Mouse (Mus musculus) mesoderm, embryonic 11.5 days (tissue): ENCODE data around the gene Grid2.
A peak's percentile ranks its signal among the peaks of the same experiment; 100 is the strongest.

Experiments used
- DNase-seq: peaks from one replicate; pipeline ENCODE4 v3.0.0-alpha.2; 2012; ENCODE audit warnings: low read depth, low spot score

Gene Grid2

DNA sequence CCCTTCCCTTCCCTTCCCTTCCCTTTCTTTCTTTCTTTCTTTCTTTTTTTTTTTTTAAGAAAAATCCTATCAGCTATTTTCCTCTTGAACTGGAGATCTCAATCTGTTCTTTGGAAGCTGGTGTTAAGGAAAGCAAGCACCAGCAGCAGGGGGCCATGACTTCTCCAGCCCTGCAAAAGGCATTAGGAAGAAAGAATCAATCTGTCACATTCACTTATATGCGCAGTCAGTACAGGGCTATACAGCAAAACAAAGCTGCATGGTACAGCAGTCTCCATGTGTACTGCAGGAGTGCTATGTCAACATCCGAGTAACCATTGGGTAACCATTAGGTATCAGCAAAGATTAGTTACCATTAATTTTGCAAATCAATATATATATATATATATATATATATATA lies 809.0 kb downstream of the Grid2 start:
- DNase-seq = peak; percentile 37

DNA sequence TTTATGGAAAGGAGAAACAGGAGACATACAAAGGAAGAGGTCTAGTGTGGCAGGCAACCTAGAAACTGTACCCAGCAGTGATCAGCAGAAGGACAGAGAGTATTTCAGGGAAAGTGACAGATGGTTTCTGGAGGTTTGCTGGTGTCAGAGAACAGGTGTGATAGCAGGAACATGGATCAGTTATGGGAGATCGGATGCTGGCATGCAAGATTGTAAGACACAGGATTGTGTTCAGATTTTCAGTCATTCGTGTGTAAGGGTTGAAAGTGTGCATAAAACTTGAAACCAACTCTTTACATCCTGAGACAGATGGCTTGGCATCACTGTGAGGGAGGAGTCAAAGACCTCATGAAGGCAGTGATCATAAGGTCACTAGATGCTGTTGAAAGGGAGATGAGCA lies 817.7 kb downstream of the Grid2 start:
- no peak for DNase-seq

DNA sequence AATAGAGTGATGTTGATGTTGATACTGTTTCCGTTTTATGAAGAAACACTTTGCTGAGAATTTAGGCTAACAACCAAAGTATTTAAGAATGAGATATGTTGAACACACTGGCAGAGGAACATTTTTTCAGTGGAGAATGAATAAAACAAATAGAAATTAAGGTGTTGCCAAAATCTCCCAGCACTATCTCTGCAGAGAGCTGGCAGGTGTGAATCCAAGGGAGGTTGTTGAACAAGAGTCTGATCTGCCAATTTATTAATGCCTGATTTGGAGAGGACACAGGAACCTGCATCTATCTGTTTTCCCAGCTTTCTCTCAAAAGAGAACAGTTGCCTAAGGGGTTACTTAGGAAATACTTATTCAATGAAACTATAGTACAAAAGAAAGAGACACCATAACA lies 822.2 kb downstream of the Grid2 start:
- no peak for DNase-seq

DNA sequence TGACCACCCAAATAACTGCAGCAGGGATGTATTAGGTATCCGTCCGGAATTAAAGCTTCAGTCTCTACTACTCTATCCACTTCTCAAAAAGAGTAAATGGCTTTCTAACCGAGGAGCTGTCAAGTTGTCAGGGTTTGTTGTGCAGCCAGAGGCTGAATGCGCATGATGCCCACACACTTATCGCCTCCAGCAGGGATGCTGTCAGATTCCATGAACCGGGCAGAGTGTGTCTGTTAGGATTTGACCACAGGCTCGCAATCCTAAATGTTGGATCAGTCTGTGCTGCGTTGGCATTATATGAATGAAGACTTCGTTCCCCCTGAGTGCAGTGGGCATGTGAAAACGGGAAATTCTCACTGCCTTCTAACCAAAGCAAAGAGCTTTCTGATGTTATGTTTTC lies 843.0 kb downstream of the Grid2 start:
- no peak for DNase-seq

DNA sequence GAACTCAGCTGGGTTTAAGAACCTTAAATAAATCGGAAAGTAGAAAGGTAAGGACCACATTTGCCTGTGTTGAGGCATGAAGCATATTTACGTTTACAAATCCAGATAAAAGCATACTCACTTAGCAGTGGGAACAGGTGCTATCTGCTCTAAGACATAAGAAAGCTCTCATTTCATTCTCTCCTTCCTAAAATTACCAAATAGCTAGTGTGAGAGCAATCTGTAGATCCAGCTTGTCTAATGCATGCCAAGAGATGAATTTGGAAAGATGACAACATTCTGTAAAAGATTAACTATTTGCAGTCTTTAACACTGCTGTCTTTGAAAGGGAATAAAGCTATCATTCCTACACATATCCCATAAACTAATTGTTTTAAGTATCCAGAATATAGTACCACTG lies 858.9 kb downstream of the Grid2 start:
- DNase-seq = no peak

DNA sequence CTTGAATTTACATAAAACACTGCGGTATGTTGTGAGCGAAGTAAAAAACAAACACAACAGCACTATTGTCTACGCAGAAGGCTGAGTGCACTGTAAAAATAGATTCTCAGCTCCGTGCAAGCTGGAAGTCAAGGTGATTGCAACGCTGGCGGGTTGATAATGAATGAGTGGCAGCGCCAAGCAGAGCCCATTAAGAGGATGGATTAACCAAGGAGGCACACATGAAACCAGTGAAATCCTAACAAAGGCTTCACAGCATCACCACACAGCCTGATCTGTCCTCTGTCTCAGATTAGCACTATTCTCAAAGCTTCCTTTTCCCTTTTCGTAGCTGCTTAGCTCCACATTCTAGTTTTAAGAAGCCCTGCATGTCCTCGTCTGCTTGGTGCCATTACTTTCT lies 880.6 kb downstream of the Grid2 start:
- no peak for DNase-seq

DNA sequence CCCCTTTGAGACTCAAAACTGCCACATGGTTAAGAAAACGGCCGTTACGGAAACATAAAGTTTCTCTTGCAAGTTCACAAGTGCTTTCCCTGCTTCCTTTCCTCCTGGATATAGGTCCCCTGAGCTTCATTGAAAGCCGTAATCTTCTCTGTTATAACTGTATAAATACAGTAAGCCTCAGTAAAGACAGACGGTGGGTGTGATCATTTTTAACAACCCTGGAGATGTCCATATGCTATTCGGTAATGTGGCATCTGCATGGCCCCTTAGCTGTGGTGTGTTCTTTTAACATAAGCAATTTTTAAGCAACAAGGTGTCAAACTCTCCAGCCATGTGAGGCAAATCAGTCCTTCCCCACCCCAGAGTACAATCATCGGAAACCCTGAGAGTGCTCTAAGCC lies 892.9 kb downstream of the Grid2 start:
- no peak for DNase-seq

DNA sequence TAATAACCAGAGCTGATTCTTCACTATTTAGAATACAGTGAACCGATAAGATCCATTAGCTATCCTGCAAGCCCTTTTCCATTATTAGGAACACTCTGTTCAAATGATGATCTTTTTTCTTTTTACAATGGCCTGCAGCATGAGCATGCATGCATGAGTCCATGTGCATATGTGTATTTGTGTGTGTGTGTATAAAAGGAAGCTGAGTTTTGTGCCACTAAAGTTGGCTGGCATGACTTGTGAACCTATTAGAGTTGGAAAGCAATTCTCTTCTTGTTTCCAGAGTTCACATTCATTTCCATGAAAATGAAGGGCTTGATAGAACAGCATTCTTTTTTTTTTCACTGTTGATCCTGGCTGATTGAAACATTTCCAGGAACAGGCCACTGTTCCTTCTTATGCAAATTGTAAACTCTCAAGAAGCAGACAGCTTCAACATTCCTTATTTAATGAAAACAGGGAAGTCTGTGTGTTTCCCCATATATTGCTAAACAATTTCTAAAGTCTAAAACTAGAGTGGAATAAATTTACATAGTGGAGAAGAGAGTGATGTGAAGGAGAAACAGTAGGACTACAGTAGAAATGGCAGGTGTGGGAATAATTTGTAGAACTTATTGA lies 919.4 kb downstream of the Grid2 start:
- no peak for DNase-seq

DNA sequence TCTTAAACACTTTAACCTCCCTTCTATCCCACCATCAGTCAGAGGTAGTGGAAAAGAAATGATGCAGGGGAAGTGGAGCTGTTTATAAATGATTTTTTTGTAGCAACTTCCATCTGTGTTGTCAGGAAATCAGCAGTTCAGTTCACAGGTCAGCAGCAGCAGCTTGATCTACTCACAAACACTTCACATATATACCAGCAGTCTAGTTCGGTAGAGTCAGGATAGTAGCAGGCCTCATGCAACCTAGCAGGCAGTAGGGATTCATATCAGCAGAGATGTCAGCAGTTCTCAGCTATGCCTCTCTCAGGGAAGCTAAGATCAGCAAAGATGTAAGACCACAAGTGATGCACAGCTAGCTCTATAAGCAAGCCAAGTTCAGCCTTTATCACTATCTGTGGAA lies 938.0 kb downstream of the Grid2 start:
- DNase-seq = no peak

DNA sequence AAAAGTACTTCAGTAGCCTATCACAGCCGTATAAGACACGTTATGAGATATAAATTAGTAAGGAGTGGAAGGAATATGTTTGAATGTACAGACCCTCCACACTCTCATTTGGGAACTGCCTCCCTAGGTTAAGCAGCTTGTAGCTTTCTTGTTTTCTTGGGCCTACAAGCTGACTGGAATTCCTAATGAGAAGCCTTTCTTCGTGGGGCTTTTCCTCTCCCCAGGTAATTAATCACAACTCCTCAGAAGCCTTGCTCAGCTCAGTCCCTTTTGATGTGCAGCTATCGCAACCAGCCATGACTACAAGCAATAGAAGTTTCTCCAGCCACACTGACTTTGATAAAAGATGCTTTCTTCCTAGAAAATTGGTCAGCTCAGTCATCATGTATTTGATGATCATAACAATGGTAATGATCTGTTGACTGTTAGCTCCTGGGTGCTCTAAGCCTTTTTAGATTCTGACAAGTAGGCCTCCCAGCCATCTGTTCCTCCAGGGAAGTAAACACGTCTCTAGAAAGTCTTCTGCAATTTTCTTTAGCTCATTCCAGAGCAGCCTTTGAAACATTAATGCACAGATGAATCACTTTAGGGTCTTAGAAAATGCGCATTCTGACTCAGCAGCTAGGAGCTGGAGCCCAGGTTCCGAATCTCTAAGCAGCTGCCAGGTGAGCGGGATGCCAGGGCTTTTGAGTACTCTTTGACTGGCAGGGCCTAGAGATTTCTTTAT lies 946.9 kb downstream of the Grid2 start:
- peak; percentile 43 for DNase-seq

DNA sequence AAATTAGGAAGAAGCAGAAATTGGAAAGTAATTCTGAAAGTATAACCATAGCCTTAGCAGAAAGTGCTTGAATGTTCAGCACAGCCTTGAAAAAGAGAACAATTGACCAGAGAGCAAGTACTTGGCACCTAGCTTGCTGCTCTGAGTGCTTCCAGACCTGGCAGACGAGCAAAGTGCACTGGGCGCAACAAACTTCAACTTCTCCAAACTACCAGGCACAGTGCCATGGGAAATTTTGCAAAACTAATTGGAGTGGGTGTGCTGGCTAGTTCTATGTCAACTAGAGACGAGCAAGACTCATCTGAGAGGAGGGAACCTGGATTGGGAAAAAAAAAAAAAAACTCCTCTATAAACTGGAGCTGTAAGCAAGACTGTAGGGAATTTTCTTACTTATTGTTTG lies 980.7 kb downstream of the Grid2 start:
- no peak for DNase-seq

DNA sequence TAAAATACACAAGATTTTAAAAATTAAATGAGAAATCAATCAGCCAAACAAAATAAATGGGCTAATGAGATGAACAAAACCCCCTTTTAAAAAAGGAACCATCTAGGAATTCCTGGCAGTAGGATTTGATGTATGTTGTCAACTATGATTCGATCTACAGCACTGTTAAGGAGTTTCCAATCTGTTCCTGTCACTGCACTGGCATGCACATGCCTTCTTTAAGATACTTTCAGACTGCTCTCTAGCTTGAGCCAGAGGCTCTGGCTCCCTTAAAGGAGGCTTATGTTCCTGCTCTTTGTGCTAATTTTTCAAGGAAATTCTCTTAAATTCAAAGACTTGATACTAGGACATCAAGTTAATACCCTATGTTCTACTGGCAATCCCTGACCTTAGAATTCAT lies 984.9 kb downstream of the Grid2 start:
- DNase-seq = no peak

DNA sequence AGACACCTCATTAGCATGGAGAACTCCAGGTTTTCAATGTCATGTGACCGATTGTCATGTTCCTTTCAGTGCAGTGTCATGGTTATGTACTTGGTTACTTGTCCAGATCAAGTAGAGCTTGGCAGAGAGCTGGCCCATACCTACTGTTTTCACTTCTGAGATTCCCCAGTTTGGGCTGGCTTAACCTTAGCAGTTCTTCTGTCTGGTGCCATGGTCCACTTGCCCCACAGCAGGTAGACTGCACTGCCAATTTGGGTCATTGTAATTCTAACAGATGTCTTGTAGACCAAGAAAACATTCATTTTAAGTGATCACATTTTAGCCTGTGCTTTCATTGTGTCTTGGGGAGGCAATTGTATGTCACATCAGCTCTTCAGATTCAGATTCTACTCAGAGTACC lies 990.3 kb downstream of the Grid2 start:
- no peak for DNase-seq

DNA sequence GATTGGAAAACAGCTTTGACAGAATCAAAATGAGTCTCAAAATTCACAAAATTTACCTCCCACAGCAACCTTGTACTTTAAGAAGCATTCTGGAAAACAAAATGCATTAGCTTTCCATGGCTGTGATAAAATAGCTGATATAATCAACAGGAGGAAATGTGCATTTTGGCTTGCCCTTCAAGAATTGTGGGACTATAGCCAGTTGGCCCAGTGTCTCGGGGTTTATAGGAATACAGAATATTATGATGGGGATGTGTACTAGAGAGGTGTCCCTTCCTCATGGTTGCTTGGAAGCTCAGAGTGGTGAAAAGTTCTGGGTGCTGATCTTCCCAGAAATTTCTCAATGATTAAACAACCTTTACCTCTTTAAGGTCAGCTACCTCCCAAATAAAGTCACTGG lies 995.4 kb downstream of the Grid2 start:
- no peak for DNase-seq

DNA sequence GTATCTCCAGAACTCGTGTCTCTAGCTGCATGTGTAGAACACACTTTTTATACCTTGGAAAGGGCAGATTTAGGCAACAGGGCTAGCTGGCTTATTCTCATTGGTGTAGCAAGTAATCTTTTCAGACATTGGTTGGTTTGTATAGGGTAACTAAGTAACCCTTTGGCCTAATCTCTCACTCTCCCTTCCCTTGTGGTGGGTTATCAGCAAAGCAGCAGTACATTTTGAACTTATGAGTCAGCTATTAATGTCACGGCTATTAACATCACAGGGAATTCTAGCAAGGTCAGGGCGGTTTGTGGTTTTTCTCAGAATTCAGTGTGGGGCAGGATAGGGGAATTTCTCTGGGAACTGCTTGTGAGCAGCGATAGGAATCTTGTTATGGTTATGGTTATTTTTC lies 1007.8 kb downstream of the Grid2 start:
- DNase-seq = no peak

DNA sequence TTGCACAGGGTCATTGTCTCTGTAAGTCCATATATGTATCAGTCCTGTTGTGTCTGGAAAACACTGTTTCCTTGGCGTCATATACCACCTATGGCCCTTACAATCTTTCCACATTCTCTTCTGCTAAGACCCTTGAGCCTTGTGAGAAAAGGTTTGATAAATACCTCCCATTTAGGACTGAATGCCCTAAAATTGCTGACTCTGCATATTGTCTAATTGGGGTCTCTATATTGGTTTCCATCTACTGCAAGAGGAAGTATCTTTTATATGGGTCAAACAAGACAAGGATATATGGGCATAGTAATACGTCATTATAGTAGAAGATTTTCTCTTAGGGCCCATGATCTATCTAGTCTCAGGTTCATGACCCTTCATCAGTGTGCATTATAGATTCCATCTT lies 1008.5 kb downstream of the Grid2 start:
- DNase-seq = no peak

DNA sequence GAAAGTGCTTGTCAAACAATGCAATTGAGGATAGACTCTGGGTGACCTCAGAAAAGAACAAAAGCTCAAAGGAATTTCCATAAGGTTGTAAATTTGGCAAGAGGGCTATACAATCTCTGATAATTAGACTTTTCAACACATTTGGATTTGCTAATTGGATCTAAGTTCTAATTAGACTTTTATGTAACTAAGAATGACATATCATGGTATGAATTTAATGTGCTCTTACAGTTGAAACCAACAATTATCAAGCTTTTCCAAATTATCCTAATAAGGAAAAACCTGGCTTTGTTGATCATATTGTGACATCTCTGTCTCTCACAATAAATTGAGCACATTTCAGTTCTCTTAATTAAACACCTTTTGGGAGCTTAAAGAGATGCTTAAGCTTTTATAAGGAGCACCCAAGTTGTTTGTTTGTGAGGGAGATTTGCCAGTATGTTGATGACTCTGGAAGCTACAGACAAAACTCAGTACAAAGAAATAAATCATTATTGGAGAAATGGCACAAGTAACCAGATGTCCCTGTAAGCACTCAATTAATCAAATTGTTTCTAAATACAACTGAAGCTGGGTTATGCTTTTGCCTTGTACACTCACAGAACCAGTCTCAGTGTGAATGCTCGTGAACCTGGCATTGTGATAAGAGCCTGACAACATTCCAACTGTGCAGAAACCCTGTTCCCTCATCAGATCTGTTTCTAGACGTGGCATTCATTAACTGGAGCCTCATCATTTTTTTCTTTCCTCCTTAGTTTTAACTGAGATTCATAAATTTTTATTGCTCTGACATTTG lies 1018.8 kb downstream of the Grid2 start:
- DNase-seq = no peak

DNA sequence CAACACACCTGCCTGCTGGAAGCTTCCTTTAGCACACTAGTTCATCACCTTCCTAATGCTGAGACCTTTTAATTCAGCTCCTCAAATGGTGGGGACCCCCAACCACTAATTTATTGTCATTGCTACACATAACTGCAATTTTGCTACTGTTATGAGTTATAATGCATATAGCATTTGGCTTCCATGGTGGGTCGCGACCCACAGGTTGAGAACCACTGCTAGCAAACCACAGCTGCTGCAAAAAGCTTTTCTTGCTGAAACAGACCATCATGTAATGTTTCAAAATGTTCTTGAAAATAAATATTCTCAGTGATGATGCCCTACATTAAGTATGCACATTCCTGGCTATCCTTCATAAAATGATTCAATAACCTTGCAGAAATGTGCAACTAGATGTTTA lies 1024.3 kb downstream of the Grid2 start:
- DNase-seq = no peak

DNA sequence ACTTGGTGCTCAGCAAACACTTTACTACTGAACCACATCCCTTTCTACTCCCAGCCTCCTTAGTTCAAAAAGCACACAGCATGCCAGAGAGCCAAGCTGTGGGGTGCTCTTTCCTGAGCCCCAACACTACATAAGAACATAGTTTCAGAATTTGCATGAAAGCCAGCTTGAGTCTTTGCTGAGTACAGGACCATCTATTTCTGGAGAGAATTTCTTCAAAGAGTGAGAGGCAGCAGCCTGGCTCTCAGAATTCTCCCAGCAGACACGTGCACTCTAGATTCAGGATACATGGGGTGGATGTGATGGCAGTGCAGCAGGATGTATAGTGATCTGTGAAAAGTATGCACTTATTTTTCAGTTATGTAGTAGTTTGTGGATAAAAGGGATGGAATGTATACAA lies 1038.1 kb downstream of the Grid2 start:
- DNase-seq = no peak

DNA sequence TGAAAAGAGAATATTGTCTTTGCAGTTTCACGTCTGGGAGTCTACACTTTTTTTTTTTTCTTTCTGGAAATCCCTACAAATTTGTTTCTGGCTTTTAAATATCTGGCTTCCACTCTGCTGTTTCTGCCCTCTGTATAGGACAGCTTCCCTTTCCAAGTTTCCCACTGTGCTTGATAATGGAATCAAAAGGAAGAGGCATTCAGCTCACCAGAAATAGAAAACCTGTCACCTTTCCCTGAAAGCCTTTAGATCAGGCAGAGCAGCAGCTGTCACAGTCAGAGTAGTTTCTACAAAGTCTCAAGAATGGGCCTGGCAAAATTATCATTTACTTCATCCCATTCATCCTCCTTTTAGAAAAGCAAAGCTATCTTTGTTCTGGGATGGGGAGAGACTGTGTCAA lies 1042.0 kb downstream of the Grid2 start:
- DNase-seq = no peak

DNA sequence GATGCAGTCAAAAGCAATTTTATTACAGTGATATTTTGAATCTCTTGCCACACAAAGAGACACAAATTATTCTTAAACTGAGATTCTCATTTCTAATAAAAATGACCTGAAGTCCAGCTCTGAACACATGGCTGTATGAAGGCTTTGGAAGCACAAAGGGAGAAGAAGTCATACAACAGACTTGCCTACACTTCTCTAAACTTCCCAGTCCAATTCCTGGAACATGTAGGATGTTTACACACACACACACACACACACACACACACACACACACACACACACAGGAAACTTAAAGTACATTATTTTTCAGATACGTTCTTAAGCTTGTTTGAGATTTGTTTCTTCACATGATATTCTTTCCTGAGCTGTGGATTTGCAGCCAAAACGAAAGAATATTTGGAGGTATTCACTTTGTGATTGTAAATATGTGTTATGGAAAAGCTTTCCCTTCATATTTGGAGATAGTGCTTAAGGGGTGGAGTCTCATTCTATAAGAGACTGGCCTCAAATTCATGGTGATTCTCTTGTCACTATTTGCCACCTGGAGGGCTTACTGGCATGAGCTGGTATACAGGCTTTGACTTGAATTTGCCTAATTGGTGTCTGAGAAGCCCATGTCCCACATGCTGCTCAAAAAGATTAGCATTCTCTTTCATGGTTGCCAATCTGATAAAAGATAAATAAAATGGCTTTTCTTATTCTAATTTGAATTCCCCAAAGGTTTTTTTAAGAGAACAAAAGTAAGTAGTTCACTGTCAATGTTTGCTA lies 1049.2 kb downstream of the Grid2 start:
- DNase-seq = no peak

DNA sequence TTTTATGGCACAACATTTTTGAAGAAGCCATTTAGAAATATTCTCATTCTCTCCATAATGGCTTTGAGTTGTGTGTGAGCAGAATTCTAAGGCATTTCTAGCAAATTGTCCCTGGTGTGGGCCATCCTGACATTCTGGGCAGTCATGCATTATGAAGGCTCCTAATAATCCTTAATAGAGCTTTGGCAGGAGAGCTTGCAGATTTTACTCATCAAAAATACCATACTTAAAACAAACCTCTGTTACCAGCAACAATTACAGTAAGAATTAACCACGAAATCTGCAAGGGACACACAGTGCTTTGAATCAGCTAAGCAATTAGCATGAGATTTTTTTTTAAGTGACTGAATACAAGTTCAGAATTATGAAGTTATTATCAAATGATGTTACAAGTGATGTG lies 1053.0 kb downstream of the Grid2 start:
- DNase-seq = no peak
